Mouse (Mus musculus) adrenal gland, adult 8-10 months (tissue): ENCODE data around the gene Nrtn. TPM values are rescaled to one million over a fixed set of nuclear protein-coding genes. Genes with fewer than 3 reads are reported as not detected.

Experiments
- DNase-seq: peaks from one replicate; pipeline ENCODE4 v3.0.0; 2022
- total RNA-seq, 4 experiments: library from RNA; stranded (reverse); gene quantifications; 2 replicates each; pipeline ENCODE4 v1.2.4; 2022

The Nrtn gene
- total RNA-seq, 4 experiments from 2014 or later: 3.6 to 5.6 (median 4.9) TPM

GRCm38 (mm10) chr17:56762769-56763731, 5.7 kb upstream of the Nrtn start:
- no peak for DNase-seq

GRCm38 (mm10) chr17:56761991-56762410, 4.7 kb upstream of the Nrtn start:
- peak; percentile 73 for DNase-seq

DNA sequence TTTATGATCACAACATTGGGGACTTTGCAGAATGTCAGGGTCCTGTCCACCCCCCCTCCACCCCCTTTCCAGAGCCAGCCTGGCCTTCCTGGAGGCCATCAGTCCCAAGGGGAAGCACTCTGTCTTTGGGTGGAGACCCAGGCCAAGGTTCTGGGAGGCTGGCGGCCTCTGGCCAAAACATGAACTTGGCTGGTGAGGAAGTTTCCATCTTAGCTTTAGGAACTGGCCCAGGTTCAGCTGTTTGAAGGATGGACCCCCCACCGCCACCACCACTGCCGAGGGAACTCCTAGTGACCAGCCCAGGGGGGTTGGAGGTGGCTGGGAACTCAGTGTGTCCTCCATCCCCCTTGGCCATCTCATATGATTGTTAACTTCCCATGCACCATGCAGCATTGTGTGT, 3.7 kb upstream of the Nrtn start:
- no peak for DNase-seq

GRCm38 (mm10) chr17:56759261-56759660, 1.9 kb upstream of the Nrtn start:
- DNase-seq: no peak

DNA sequence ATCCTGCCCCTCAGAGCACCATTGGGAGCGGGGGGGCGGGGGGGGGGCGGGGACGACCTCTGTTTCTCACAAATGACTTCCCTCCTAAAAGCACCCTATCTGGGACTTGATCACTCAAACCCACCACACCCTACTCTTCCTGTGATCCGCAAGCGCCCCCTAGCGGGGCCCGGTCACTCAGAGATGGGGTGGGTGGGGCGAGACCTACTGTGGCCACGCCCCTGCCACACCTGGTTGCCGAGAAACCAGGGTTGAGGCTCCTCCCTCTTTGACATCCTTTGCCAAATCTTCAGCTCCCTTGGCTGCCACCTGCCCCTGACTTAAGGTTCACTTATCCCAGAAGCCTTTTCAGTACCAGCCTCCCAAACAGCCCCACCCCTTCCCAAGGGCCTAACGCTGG, 802 bp upstream of the Nrtn start:
- no peak for DNase-seq

DNA sequence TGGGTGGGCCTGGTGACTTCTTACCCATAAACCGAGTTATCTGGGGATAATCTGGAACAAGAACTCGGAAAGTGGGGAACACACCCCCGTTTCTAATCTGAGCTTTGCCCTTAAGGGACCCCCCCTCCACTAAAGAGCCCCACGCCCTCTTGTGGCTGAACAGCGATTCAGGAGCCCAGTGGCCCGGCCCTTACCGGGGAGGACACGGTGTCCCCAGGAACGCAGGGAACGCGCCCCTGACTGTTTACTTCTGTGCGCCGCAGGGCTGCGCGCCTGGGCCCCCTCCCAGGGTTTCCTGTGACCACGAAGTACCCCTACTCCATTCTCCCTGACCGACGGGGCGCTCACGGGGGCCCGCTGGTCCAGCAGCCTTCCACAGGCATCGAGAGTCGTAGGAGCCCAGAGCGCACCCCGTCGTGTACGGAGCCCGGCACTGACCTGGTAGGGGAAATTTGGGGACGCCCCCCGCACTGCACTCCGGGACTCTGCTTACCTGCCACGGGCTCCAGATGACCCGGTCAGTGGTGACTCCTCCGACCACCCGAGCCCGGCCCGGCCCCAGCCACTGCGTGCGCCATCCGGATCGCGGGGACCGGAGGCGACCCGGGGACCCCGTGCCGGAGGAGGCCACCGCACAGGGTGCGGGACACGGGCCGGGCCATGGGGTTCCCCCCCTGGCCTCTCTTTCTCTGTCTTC, 479 bp downstream of the Nrtn start:
- no peak for DNase-seq

DNA sequence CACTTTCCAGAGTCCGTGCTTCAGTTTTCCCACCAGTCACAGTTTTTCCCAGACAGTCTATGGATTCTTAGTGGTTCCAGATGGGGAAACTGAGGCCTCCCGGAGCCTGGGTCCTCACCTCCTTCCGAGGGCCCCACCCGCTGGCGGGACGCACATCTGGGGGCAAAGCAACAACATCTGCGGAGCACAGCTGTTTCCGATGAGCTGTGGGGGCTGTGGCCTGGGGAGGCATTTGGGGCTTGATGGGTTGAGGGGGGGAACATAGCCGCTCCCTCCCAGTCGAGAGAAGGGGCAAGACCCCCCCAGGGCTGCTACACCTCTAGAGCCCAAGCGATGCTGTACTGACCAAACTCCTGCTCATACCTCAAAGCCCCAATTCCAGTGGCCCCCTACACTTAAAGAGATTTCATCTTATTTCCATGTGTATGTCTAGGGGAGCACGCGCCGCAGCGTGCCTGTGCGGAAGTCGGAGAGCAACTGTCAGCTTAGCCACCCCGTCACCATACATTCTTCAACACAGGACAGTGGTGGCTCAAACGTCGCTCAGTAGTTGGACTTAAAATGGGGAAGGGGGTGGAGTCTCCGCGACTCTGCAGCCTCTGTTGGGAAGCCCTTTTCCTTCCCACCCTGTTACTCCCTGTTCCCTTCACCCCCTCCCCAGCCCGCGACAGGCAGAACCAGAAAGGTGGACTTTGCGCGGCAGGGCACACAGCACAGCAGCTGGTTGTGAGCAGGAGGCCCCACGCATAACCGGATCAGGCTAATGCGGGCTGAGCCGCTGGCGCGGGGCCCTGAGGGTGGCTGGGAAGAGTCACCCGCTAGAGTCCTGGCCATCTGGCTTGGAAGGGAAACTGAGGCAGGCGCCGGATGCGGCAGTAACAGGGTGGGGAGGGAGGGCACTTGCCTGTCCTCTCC, 2.8 kb downstream of the Nrtn start:
- DNase-seq: no peak

GRCm38 (mm10) chr17:56753452-56753851, 3.9 kb downstream of the Nrtn start:
- DNase-seq: no peak

DNA sequence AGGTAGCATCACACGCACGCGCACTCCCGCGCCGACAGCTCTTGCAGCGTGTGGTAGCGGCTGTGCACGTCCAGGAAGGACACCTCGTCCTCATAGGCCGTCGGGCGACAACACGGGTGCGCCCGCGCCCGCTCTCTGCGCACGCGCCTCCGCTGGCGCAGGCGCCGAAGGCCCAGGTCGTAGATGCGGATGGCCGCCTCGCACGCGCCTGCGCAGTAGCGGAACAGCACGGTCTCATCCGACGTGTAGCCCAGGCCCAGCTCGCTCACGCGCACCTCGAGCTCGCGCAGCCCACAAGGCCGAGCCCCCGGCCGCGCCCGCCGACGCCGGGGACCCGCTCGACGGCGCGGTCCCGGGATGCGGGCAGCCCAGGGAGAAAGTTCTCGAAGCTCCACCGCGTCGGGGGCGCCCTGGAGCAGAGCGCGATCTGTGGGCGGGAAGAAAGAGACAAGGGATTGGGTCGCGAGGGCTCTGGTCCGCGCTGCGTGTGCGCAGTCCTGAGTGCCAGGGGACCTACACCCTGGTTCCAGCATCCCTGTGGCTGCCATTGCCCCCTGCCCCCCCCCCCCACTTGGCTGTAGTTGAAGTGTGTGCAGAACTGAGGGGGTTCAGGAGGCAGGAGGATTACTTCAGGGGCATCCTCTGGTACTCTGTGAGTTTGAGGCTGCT, 5.8 kb downstream of the Nrtn start:
- DNase-seq: no peak

- no peak for DNase-seq
These were observed 13.2 kb downstream of the Nrtn start for GRCm38 (mm10) chr17:56744173-56744572.

- no peak for DNase-seq
These were observed 16.6 kb downstream of the Nrtn start for GRCm38 (mm10) chr17:56740788-56741160.

DNA sequence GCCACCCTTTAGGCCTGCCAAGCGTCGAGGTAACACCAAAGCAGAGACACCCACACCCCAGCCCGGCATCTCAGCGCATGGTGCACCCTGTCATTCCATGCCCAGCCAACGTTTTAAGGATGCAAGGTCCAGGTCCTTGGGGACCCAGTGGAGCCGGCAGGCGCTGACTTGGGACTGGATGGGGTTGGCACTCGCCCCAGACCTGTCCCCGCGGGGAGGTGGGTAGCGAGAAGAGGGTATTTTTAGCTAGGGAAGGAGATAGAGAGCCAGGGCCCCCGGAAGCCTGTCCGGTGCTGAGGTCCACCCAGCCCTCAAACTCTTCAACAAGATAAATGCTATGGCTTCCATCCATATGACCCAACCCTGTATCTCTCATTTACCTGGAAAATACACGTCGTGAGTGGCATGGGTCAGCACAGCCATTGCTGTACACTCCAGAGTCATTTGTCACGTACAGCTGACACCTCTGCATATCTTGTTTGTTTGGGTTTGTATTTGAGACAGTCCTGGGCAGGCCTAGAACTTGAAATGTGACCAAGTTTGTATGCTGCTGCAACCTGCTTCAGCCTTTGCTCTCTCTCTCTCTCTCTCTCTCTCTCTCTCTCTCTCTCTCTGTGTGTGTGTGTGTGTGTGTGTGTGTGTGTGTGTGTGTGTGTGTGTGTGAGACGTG, 17.1 kb downstream of the Nrtn start:
- DNase-seq: no peak

- DNase-seq: no peak
These were observed 19.1 kb downstream of the Nrtn start for GRCm38 (mm10) chr17:56738221-56738620.

DNA sequence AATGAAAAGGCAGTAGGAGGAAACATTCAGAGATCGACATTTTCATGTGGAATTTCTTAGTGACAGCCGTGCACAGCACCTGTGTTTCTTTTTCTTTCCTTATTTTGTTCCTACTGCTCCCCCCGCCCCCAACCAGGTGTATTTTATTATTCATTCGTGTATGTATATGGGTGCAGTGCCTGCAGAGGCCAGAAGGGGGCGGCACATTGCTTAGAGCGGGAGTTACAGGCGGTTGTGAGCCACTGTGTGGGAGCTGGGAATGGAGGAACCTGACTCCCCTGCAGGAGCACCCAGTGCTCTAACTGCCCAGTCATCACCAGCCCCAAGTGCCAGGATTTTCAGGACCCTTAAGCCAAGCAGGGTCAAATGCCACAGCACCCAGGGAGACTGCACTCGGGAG, 20.8 kb downstream of the Nrtn start:
- no peak for DNase-seq

- no peak for DNase-seq
These were observed 27.7 kb downstream of the Nrtn start for GRCm38 (mm10) chr17:56729656-56730055.

DNA sequence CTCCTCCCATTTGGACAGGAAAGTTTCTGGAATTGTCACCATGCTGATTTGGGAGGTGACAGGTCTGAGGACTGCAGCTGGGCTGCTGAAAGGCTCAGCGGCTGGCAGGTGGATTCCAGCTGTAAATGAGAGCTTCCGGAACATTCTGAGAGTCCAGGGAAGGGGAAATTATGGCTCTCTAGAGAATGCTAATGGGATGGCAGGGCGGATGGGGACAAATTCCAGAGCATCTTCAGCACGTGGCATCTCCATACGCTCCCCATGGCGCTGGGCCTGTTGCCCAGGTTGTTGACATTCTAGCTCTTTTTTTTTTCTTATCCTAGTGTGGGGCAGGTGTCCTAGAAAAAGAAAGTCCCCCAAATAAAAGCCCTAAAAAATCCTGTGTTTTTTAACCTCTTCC, 28.2 kb downstream of the Nrtn start:
- no peak for DNase-seq

GRCm38 (mm10) chr17:56728117-56728516, 29.2 kb downstream of the Nrtn start:
- DNase-seq: no peak

- no peak for DNase-seq
These were observed 29.7 kb downstream of the Nrtn start for GRCm38 (mm10) chr17:56727659-56728058.

GRCm38 (mm10) chr17:56727029-56727649, 30.2 kb downstream of the Nrtn start:
- no peak for DNase-seq

- DNase-seq: no peak
These were observed 33.7 kb downstream of the Nrtn start for GRCm38 (mm10) chr17:56723419-56724161.
